Mouse (Mus musculus) cerebellum, adult (tissue): ENCODE results near the gene Ahcyl2.

Source experiments
- ATAC-seq: cut with Nextera tagmentation; 2 replicates; pipeline ENCODE4 v1.9.2; 2017; ENCODE audit warnings: mild to moderate bottlenecking, moderate library complexity, mixed read lengths; ENCODE audit not compliant: insufficient number of reproducible peaks, low FRiP score, low TSS enrichment

The Ahcyl2 gene

DNA sequence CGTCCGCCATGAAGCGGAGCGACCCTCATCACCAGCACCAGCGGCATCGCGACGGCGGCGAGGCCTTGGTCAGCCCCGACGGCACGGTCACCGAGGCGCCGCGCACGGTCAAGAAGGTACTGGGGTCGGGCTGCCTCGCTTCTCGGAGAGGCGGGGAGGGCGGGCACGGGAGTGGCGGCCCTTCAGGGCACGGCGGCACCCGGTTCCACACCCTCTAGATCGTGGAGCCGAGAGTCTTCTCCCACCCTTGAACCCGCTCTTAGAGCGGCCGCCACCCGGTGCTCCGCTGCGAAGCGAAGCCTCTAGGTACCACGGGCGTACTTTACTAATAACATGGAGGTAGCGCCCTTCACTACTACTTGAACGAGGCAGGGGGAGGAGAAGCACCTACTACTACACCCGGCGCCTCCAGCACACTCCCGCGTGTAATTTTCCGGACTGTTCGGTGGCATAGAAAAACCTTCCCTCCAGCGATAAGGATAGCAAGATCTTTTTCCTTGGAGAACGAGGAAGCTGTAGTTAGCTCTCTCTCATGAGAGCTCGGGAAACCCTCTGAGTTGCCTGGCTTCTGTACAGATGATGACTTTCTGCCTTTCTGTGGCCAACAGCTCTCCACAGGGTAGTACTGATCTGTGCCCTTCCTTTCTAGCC lies 1.1 kb downstream of the Ahcyl2 start:
- peak; percentile 27 for ATAC-seq

DNA sequence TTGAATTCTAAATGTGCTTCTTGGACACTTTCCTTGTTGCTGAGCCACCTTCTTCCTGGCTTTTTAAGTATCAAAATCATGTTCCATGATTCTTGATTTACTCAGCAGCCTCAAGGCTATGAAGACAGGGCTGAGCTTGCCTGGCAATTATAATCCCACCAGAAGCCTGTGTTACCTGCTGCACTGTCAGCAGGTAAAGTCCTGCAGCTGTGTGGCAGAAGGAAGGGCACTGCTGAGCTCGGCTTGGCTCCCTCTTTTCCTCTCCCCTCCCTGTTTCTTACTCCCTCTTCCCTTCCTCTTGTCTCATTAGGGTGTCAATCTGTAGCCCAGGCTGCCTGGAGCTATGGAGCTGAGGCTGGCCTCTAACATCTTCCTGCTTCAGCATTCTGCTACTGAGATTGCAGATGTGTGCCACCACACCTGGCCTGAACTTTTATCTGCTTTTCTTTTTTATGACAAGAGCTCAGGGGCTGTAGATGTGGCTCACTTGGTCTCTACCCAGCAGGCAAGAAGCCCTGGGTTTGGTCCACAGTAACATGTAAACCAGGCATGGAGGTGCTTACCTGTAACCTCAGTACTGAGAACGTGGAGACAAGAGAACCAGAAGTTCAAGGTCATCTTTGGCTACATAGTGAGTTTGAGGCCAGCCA lies 3.0 kb downstream of the Ahcyl2 start:
- ATAC-seq = no peak

DNA sequence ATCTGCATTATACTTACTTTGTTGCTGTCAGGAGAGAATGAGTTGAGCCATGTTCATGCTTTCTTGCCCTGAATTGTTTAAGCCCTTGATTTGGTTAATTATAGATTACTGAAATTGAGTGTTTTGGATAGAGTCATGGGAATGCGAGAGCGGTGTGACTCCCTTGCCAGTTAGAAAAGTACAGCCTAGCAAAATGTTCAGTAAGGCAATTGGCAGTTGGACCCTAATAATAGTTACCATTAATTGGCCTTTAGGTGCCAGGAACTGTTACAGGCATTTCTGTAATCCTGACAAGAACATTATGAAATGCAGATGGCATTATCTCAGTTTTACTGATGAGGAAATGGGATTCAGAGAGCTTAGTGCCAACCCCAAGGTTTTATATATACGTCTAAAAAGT lies 4.4 kb downstream of the Ahcyl2 start:
- ATAC-seq = no peak

DNA sequence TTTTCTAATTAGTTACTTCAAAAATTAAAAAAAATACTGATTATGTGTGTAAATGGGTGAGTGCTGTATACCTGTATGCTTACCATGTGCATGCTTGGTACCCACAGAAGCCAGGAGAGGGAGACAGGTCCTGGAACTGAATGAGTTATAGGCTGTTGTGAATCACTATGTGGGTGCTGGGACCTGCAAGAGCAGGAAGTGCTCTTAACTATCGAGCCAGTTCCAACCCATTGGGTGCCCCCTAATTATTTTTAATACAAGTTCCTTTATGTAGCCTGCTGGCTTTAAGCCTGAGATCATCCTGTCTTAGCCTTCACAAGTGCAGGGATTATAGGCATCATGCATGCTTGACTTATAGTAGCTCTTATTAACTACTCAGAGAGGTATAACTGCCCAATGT lies 6.3 kb downstream of the Ahcyl2 start:
- no peak for ATAC-seq

DNA sequence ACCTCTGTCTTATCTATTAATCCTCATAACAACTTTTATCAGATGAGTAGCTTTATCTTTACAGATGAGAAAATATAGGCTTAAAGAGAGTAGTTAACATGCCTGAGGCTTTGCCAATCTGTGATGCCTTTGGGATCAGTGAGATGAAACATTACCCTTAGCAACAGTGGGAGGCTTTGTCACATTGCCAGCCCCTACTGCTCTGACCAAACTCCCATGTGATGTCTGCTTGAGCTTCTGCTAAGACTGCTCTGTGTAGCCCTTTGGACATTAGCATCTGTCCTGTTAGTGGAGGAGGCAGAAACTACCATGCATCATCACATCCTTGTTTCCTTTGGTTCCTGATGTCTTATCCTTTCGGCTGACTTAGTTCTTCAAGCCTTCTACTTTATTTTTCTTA lies 7.8 kb downstream of the Ahcyl2 start:
- no peak for ATAC-seq

DNA sequence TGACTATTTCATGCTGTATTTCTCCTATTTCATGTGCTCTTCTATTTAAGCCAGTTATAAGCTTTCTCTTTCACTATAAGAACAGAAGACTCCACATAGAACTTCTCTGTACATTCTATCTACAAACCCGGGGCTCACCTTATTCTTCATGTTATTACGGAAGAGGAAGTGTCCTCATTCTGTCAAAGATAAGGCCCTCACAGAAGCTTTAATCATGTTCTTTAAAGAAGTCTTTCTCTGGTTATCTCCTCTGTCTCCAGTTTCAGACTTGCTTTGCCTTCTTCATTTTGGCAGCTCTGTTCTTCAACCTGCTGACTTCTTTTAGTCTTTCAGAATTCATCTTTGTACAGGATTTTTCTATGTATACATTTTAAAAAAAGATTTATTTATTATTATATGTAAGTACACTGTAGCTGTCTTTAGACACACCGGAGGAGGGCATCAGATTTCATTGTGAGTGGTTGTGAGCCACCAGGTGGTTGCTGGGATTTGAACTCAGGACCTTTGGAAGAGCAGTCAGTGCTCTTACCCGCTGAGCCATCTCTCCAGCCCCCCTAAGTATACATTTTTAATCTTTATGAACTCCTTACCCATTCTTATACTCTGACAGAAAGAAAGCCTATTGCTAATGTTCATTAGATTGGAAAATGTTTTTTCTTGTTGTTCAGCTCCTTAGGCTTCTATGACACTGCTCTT lies 8.9 kb downstream of the Ahcyl2 start:
- ATAC-seq = no peak

DNA sequence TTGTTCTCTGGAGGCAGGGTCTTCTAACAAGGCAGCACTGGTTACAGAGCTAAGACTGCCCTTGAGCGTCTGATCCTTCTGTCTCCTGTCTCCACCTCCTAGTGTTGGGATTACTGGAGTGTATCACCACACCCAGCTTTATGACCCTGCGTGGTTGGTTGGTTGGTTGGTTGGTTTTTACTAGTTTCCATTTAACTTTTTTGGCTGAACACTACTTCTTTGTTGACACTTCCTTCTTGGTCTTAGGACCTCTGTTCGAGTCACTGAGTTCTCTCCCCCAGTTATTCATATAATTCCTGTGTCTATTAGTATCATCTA lies 9.4 kb downstream of the Ahcyl2 start:
- no peak for ATAC-seq

DNA sequence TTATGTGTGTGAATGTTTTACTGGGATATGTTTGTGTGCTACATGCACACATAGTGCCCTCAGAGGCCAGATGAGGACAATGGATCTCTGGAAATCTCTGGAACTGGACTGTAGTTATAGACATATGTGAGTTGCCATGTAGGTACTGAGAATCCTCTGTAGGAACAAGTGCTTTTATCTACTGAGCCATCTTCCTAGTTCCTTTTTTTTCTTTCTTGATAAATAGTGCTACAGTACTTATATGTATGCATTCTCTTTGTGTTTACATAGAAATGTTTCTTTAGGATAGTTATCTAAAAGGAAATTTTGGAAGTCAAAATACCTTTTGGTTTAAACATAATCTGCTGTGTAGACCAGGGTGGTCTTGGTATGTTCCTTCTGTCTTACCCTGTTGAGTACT lies 12.3 kb downstream of the Ahcyl2 start:
- ATAC-seq = no peak

DNA sequence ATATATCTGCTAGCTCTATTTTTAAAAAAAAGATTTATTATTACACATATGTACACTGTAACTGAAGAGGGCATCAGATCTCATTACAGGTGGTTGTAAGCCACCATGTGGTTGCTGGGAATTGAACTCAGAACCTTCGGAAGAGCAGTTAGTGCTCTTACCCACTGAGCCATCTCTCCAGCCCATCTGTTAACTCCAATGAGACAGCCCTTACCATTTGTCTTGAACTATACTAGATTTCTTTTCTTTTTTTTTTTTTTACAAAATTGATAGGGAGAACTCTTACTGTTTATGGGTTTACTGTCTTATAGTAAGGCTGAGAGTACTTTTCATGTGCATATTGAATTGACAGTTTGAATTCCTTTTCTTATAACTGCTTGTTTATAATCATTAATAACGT lies 12.8 kb downstream of the Ahcyl2 start:
- no peak for ATAC-seq

DNA sequence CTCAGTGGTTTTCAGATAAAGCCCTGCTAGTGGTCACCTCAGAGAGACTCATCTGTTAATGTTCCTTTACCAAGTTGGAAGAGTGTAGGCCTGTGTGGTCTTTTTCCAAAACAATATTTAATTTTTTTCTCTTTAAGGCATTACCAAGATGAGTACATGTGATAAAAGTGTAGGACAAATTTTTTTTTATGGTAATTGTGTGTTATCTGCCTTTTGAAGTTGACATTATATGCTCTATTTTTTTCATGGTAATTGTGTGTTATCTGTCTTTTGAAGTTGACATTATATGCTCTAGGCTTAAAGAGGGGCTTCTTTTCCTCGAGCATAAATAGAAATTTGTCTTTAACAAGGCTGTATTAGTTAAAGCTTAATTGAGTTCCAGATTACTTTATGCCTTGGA lies 14.4 kb downstream of the Ahcyl2 start:
- ATAC-seq = no peak

DNA sequence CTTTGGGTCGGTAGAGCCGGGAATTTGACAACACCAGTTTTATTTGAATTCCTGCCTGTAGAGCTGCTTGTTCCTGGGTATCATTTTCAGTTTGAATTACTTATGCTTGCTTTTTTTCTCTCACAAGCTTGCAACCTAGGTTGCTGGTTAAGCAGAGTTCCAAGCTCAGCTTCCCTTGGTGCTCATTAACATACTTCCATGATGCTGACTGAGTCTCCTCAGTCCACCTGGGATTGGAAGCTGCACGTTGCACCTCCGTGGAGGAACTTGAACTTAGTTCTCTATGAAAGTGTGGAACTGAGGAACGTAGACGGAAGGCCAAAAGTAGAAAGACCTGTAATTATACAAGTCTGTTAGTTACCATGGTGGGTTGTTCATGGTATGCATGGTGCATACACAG lies 16.1 kb downstream of the Ahcyl2 start:
- no peak for ATAC-seq

DNA sequence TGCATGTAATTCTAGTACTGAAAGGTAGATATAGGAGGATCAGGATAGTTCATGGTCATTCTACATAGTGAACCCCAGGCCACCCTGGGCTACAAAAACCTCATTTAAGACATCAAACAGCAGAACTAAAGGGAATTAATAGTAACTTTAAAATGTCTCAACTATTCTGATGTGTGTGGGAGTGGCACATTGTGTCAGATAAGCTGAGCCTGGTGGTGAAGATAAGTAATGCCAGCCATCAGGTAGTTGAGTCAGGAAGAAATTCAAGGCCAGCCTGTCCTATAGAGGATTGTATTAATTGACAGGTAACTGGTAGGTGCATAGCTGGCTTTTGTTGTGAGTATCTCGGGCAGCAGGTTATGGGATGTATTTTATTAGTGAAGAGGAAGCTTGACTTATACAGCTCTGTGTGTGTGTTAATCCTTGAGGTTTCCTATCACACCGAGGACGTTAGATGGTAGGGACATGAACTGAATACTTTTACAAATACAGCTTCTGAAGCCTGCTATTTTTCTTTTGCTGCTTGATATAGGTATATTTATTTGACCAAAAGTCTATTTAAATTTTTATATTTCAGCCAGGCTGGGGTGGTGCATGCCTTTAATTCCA lies 16.7 kb downstream of the Ahcyl2 start:
- ATAC-seq = no peak

DNA sequence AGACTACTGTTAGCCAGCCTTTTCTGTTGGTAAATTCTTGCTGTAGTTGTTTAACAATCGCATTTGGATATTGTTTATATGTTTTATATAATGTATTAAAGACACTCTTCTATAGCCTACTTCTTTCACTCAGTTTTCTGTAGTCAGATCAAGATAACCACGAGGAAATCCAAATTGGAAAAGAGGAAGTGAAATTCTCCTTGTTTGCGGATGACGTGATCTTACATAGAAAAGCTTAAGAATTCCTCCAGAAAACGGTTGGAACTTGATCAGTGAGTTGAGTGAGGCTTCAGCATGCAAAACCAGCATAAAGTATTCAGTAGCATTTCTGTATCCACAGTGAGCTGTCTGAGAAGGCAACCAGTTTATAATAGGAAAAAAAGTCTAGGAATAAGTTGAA lies 17.9 kb downstream of the Ahcyl2 start:
- ATAC-seq = no peak

DNA sequence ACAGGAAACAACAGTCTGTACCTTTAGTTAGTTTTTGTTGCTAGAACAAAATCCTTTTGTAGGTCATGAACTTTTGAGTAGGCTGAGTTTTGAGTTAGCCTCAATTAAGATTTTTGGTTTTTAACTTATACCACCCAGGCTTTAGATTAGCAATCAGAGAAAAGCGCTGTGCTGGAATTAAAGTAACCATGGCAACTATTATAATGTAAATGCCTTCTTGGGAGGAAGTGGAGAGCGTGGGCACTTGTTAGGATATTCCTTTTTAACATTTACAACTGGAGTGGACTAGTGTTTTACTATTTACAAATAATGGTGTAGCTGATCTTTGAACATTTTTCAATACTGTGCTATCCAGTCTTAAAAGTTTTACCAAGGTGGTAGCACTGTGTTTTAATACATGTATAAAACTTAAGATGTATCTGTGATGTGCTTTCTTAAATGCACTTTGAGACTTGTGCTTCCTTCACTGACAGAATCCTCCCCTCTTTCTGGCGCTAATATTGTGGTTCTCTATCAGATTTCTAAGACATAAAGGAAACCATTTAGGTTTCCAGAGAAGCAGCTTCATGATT lies 21.1 kb downstream of the Ahcyl2 start:
- ATAC-seq = no peak

DNA sequence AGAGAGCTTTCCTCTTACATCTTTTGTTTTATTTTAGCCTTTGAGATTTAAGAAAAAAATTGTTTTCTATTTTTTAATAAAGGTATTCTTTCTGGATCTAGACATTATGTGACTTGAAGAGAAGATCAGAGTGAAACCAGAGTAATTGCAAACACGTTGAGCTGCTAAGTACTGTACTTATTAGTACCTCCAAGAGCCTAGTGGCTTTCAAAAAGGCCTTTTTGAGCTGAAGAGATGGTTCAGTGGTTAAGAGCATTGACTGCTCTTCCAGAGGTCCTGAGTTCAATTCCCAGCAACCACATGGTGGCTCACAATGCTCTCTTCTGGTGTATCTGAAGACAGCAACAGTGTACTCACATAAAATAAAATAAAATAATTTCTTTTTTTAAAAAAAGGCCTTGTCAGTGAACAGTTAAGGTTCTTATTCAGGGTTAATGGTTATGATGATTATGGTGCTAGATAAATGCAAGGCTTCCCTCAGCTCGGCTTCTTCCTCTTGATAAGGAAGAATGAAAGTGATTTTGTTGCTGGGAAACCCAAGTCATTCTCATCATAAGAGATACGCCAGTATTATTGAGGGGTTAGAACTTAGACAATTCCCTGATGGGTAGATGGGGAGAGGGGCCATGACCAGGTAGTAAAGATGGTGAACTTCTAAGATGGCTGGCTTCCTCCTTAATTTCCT lies 22.3 kb downstream of the Ahcyl2 start:
- ATAC-seq = no peak

DNA sequence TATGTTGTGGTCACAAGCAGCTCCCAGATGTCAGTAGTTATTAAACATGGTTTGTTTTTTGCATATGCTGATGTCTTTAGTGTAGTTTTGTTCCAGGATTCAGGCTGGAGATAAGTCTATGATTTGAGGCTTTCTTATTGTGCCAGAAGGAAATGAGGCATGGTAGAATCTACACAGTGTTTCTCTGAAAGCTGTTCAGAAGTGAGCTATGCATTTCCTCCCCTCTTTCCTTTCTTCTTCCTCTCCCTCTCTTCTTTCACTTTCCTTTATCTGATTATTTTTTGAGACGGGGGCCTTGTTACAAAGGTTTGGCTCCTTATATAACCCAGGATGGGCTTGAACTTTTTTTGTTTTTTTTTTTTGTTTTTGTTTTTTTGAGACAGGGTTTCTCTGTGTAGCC lies 25.7 kb downstream of the Ahcyl2 start:
- no peak for ATAC-seq

DNA sequence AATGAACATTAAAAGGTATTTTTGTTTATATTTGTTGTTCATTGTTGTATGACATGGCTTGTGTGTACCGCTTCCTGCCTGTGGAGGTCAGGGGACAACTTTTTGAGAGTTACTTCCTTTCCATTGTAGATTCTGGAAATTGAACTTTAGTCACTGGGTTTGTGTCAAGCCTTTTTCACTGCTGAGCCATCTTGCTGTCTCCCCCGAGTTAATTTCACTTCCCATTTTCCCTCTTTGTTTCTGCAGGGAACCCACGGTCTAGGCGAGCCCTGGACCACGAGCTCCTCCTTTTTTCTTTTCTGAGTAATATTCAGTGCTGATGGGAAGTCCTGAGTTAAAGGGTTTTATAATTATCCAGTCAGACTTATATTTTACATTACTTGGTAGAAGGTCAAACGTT lies 26.8 kb downstream of the Ahcyl2 start:
- no peak for ATAC-seq

DNA sequence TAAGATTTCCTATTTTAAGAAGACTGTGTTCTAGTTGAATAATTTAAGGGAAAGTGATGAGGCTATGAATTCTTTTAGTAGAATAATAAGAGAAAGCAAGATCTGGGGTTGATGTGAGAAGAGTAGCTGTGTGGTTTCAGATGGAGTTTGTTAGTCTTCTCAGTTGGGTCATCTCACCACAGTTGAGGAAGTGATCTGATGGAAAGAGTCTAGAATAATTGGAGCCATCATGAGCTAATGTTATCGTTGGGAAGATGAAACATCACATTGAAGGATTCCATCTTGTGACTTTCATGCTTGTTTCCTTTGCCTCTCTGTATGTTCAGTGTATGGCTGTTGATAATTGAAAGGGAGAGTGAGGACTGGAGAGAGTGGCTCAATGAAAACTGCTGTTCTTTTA lies 35.2 kb downstream of the Ahcyl2 start:
- ATAC-seq = no peak

DNA sequence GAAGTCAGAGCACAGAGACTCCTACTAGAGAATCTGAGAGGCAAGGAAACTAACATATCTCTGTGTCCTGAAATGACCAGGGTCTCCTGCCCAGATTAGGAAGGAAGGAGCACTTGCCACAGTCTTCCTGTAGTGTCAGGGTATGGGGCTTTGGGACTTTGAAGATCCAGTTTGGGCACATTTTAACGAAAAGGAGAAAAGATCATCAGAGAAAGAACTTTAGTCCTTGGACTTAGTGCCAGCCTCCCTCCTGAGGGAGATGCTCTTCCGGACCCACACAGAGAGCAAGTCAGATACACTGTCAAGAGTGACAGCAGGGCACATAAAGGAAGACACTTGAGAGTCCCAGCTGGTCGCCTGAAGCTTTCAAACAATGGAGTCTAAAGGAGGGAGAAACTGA lies 36.2 kb downstream of the Ahcyl2 start:
- ATAC-seq = no peak

DNA sequence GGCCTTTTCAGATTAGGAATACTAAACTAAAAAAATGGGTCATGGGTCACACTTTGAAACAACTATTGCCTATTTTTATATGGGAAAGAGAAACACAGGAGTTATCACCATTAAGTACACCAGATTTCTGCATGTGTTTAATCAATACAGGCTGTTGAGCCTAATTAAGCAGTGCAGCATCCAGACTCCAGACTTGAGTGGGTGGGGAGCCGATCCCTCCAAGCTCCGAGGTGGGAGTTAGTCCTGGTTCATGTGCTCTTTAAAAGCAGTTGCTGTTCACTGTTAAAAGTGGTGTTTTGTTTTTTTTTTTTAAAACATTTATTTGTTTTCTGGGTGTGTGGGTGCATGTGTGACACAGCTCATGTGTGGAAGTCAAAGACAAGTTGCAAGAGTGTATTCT lies 37.6 kb downstream of the Ahcyl2 start:
- no peak for ATAC-seq

DNA sequence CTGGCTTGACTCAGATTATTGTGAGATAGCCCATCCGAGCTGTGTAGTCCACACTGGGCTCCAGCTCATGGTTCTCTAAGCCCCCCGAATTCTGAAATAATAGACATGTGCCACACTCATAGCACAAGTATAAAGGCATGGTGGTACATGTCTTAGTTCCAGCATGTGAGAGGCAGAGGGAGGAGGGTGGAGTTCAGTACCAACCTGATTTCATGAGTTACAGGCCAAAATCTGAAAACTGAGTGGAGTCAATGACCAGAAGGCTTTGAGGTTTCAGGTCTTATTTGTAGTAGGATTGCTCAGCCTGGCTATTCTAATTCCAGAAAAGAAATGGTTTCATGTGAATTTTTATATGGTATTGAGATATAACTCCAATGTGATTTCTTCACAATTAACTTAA lies 44.3 kb downstream of the Ahcyl2 start:
- no peak for ATAC-seq
